Mouse (Mus musculus) heart, postnatal 14 days (tissue): Measurements from ENCODE around the gene Preb. TPM values are rescaled to one million over a fixed set of nuclear protein-coding genes. Genes with fewer than 3 reads are reported as not detected.

Experiments
- DNase-seq, 2 experiments: peaks; one replicate each; pipeline ENCODE4 v3.0.0; 2021 to 2022
- intact Hi-C: fragments of 180-260 bp; cut with DNase I; formaldehyde crosslinking; loops from one replicate; pipeline ENCODE4 v1.15.1; 2025
- total RNA-seq, 2 experiments: library from RNA; stranded (reverse); gene quantifications; 2 replicates each; pipeline ENCODE4 v1.2.3; 2021

The Preb gene
- total RNA-seq, 2 experiments from 2014 or later, result 74.1 to 79.3 TPM

- DNase-seq, result no peak
- intact Hi-C loops, result loop anchor here (5.0 kb wide), 1 partner anchor 37 kb away; the partner anchor contains the start of gene Khk
These were observed 835 bp downstream of the Preb start for GRCm38 (mm10) chr5:30959198-30959854.

GRCm38 (mm10) chr5:30957891-30958290 is 2.3 kb downstream of the Preb start:
- DNase-seq, result no peak
- intact Hi-C loops, result loop anchor here (5.0 kb wide), 1 partner anchor 36 kb away; the partner anchor contains the start of gene Khk

GRCm38 (mm10) chr5:30955751-30956150 is 4.4 kb downstream of the Preb start:
- intact Hi-C loops, result loop anchor here (5.0 kb wide), 1 partner anchor 33 kb away; the partner anchor contains the start of gene Khk
- DNase-seq, result no peak

GRCm38 (mm10) chr5:30954556-30954955 is 5.6 kb downstream of the Preb start:
- intact Hi-C loops, result no loop called here
- no peak for DNase-seq

GRCm38 (mm10) chr5:30954065-30954464 is 6.1 kb downstream of the Preb start:
- intact Hi-C loops, result no loop called here
- DNase-seq, result no peak

GRCm38 (mm10) chr5:30952551-30952950 is 7.6 kb downstream of the Preb start:
- intact Hi-C loops, result no loop called here
- DNase-seq, result no peak

GRCm38 (mm10) chr5:30951706-30952105 is 8.5 kb downstream of the Preb start:
- intact Hi-C loops, result no loop called here
- no peak for DNase-seq

- no peak for DNase-seq
- intact Hi-C loops, result no loop called here
These were observed 9.2 kb downstream of the Preb start for GRCm38 (mm10) chr5:30950922-30951321.

- peak; percentile 39 to 45 for DNase-seq
- intact Hi-C loops, result no loop called here
These were observed 9.7 kb downstream of the Preb start for GRCm38 (mm10) chr5:30950451-30950850.

GRCm38 (mm10) chr5:30949654-30950326 is 10.4 kb downstream of the Preb start:
- intact Hi-C loops, result no loop called here
- DNase-seq, result peak; percentile 94 to 95

GRCm38 (mm10) chr5:30948620-30949019 is 11.5 kb downstream of the Preb start:
- intact Hi-C loops, result no loop called here
- DNase-seq, result no peak

GRCm38 (mm10) chr5:30944956-30945781 is 15.0 kb downstream of the Preb start, which contains the start of gene Cgref1:
TSS of gene Cgref1 (minus strand) at chr5:30945591.
- DNase-seq, result peak; percentile 46 to 64
- intact Hi-C loops, result no loop called here

- no peak for DNase-seq
- intact Hi-C loops, result no loop called here
These were observed 15.8 kb downstream of the Preb start for GRCm38 (mm10) chr5:30944344-30944743.

- intact Hi-C loops, result no loop called here
- no peak for DNase-seq
These were observed 17.2 kb downstream of the Preb start for GRCm38 (mm10) chr5:30943004-30943403.

- DNase-seq, result no peak
- intact Hi-C loops, result no loop called here
These were observed 25.3 kb downstream of the Preb start for GRCm38 (mm10) chr5:30934725-30935461.

- no peak for DNase-seq
- intact Hi-C loops, result no loop called here
These were observed 26.5 kb downstream of the Preb start for GRCm38 (mm10) chr5:30933705-30934104.

- DNase-seq, result no peak
- intact Hi-C loops, result loop anchor here (2.0 kb wide), 1 partner anchor 63 kb away; no protein-coding TSS in a partner anchor
These were observed 28.8 kb downstream of the Preb start for GRCm38 (mm10) chr5:30931378-30931777.

GRCm38 (mm10) chr5:30930846-30931245 is 29.3 kb downstream of the Preb start:
- DNase-seq, result no peak
- intact Hi-C loops, result loop anchor here (1.0 to 2.0 kb wide), 2 partner anchors 64 to 73 kb away; no protein-coding TSS in a partner anchor

GRCm38 (mm10) chr5:30930121-30930520 is 30.0 kb downstream of the Preb start:
- intact Hi-C loops, result loop anchor here (1.0 to 2.0 kb wide), 2 partner anchors 65 to 74 kb away; no protein-coding TSS in a partner anchor

GRCm38 (mm10) chr5:30927945-30928529 is 32.1 kb downstream of the Preb start:
- intact Hi-C loops, result no loop called here
- no peak for DNase-seq

More at GRCm38 (mm10) chr5:30930121-30930520, 30.0 kb downstream of the Preb start:
- DNase-seq, result peak; percentile 78 to 90
